8 mouse cellular contexts compared by ENCODE assay signal in the genomic region with DNA sequence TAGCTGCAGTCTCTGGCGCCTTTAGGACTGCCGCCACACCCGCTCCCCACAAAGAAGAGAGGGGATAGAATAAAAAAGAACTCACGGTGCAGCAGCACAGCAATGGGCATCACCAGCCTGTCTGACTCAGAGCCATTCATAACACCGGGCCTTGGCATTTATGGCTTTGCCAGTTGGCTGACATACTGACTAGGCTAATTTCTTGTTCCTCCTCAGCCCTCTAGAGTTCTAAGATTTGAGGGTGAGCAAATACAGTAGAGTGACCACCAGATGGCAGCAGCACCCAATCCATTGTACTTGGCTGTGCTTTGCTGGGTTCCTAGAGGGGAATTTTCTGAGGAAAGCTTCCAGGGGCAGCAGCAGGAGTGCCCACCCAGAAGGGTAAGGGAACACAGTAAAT. TPM values are rescaled to one million over a fixed set of nuclear protein-coding genes. Genes with fewer than 3 reads are reported as not detected.
DNase-seq lines count a peak whose midpoint lies in the region; ATAC-seq and TF ChIP-seq lines count a peak whose summit lies in the region.
"Not testable (repeated sequence)": the region's sequence is repeated elsewhere in the genome, so short reads cannot be mapped to it uniquely, and the experiment has no call there.

No protein-coding gene starts in this region.

- H3K4me2 ChIP-seq in hindbrain, embryonic 12.5 days (replicated peaks); kidney, embryonic 15.5 days; liver, embryonic 14.5 days (ENCODE audit: low read depth); midbrain, embryonic 14.5 days (ENCODE audit: low read length); stomach, embryonic 16.5 days (ENCODE audit: low read depth, low read length): not testable (repeated sequence)

- not testable (repeated sequence) for H3K36me3 ChIP-seq in hindbrain, embryonic 12.5 days; kidney, embryonic 15.5 days; liver, embryonic 14.5 days (replicated peaks; ENCODE audit: control insufficient read depth, insufficient read depth, low read depth); midbrain, embryonic 14.5 days (ENCODE audit: control insufficient read depth, insufficient read depth, low read length); stomach, embryonic 16.5 days (ENCODE audit: control insufficient read depth, insufficient read depth, low read length)

- H3K9me3 ChIP-seq in hindbrain, embryonic 12.5 days (replicated peaks); kidney, embryonic 15.5 days (replicated peaks); liver, embryonic 14.5 days (ENCODE audit: control insufficient read depth, low read length); midbrain, embryonic 14.5 days (ENCODE audit: control insufficient read depth, low read length); stomach, embryonic 16.5 days (replicated peaks; ENCODE audit: control insufficient read depth, low read length): not testable (repeated sequence)

- 81% methylated on average over 5 of the region's 5 CpGs for WGBS in hindbrain, embryonic 12.5 days
- 77% methylated on average over 5 of the region's 5 CpGs for WGBS in kidney, embryonic 15.5 days
- WGBS in liver, embryonic 14.5 days (ENCODE audit: insufficient replicate concordance), result 72% methylated on average over 5 of the region's 5 CpGs
- 88% methylated on average over 5 of the region's 5 CpGs for WGBS in midbrain, embryonic 14.5 days
- WGBS in stomach, embryonic 16.5 days, result 85% methylated on average over 5 of the region's 5 CpGs

- ATAC-seq in hindbrain, embryonic 12.5 days (ENCODE audit: low FRiP score), result peak; percentile 58; the same call in 1 of the 2 replicates
- peak; percentile 67; the same call in 1 of the 2 replicates for ATAC-seq in kidney, embryonic 15.5 days (replicated peaks; ENCODE audit: low FRiP score)
- ATAC-seq in liver, embryonic 14.5 days (ENCODE audit: insufficient read depth), result not testable (repeated sequence)
- ATAC-seq in midbrain, embryonic 14.5 days (ENCODE audit: low FRiP score, low TSS enrichment), result peak; percentile 62; the same call in 1 of the 2 replicates
- peak; percentile 50; the same call in 1 of the 2 replicates for ATAC-seq in stomach, embryonic 16.5 days (ENCODE audit: insufficient read depth, low FRiP score)

- DNase-seq in adrenal gland, postnatal 10 days, result peak; percentile 8
- peak; percentile 9 to 35 for DNase-seq in cerebellum, postnatal 25 days
- DNase-seq in frontal cortex, postnatal 36 days (ENCODE audit: low spot score in 2 of 2), result peak; percentile 0 to 1
- not testable (repeated sequence) for DNase-seq in liver, embryonic 14.5 days (ENCODE audit: low read depth in 3 of 3, low spot score in 3 of 3); midbrain, embryonic 14.5 days

- H3K4me1 ChIP-seq in hindbrain, embryonic 12.5 days; kidney, embryonic 15.5 days; liver, embryonic 14.5 days (replicated peaks; ENCODE audit: control insufficient read depth in 2 of 2, insufficient read depth in 2 of 2, low read length in 1 of 2); midbrain, embryonic 14.5 days (ENCODE audit: control insufficient read depth, insufficient read depth, low read length); stomach, embryonic 16.5 days (ENCODE audit: control insufficient read depth, insufficient read depth, low read length): not testable (repeated sequence)

- TF ChIP-seq EP300 in liver, embryonic 14.5 days (IDR thresholded peaks at IDR 0.05; ENCODE audit: low read depth), result not testable (repeated sequence)

- H3K27me3 ChIP-seq in hindbrain, embryonic 12.5 days; kidney, embryonic 15.5 days; liver, embryonic 14.5 days (ENCODE audit: control insufficient read depth, insufficient read depth, low read length); midbrain, embryonic 14.5 days (ENCODE audit: control insufficient read depth, insufficient read depth, low read length); stomach, embryonic 16.5 days (ENCODE audit: control insufficient read depth, insufficient read depth, low read length): not testable (repeated sequence)

- 0 out of 2 replicates have a peak, but pooled peaks have one; percentile 12 for TF ChIP-seq CTCF in liver, embryonic 14.5 days (IDR thresholded peaks at IDR 0.05; ENCODE audit: low read depth)

- not testable (repeated sequence) for H3K9ac ChIP-seq in hindbrain, embryonic 12.5 days; kidney, embryonic 15.5 days; liver, embryonic 14.5 days (replicated peaks); midbrain, embryonic 14.5 days (replicated peaks; ENCODE audit: low read length); stomach, embryonic 16.5 days (ENCODE audit: low read length)

- H3K4me3 ChIP-seq in hindbrain, embryonic 12.5 days; kidney, embryonic 15.5 days (replicated peaks); liver, embryonic 14.5 days (ENCODE audit: insufficient read depth in 1 of 2, low read depth in 2 of 2, low read length in 2 of 2); midbrain, embryonic 14.5 days (replicated peaks; ENCODE audit: low read depth, low read length); stomach, embryonic 16.5 days (replicated peaks; ENCODE audit: low read length): not testable (repeated sequence)

- not testable (repeated sequence) for H3K27ac ChIP-seq in hindbrain, embryonic 12.5 days; kidney, embryonic 15.5 days; liver, embryonic 14.5 days; midbrain, embryonic 14.5 days (replicated peaks; ENCODE audit: low read depth, low read length); stomach, embryonic 16.5 days (ENCODE audit: low read length)

RNA-seq across cellular contexts. Expression of a gene that starts 34.8 kb away (rescaled TPM):
- 10 to 100 TPM in 1 of 2 experiments, 1 to 10 TPM in 1; 9.9 to 10.4 TPM for total RNA-seq in adrenal gland, postnatal 10 days (2021)
- polyA plus RNA-seq in hindbrain, embryonic 12.5 days (2016; fragmentation: Nextera tagmentation; extraction: Ambion mirVana), result 1.7 and 2.0 TPM in 2 replicates
- 1.4 and 1.7 TPM in 2 replicates for polyA plus RNA-seq in kidney, embryonic 15.5 days (2015; fragmentation: Nextera tagmentation; extraction: Ambion mirVana)
- 1.1 TPM in 2 replicates for polyA plus RNA-seq in liver, embryonic 14.5 days (2012; rRNA removed)
- polyA plus RNA-seq in liver, embryonic 14.5 days (2014; fragmentation: Nextera tagmentation; extraction: Ambion mirVana), result 0.25 and 0.43 TPM in 2 replicates
- 2.9 and 3.1 TPM in 2 replicates for polyA plus RNA-seq in midbrain, embryonic 14.5 days (2014; fragmentation: Nextera tagmentation; extraction: Ambion mirVana)
- 1.1 and 1.2 TPM in 2 replicates for polyA plus RNA-seq in stomach, embryonic 16.5 days (2015; fragmentation: Nextera tagmentation; extraction: Ambion mirVana)

RNA-seq across cellular contexts. Expression of a gene that starts 53.7 kb away (rescaled TPM):
- 1 to 10 TPM; 8.3 to 9.5 TPM for total RNA-seq in adrenal gland, postnatal 10 days (2021)
- 11.7 and 12.7 TPM in 2 replicates for polyA plus RNA-seq in hindbrain, embryonic 12.5 days (2016; fragmentation: Nextera tagmentation; extraction: Ambion mirVana)
- 5.1 and 5.8 TPM in 2 replicates for polyA plus RNA-seq in kidney, embryonic 15.5 days (2015; fragmentation: Nextera tagmentation; extraction: Ambion mirVana)
- polyA plus RNA-seq in liver, embryonic 14.5 days (2012; rRNA removed), result 0.69 and 1.1 TPM in 2 replicates
- polyA plus RNA-seq in liver, embryonic 14.5 days (2014; fragmentation: Nextera tagmentation; extraction: Ambion mirVana), result 0.34 and 0.85 TPM in 2 replicates
- polyA plus RNA-seq in midbrain, embryonic 14.5 days (2014; fragmentation: Nextera tagmentation; extraction: Ambion mirVana), result 19.8 and 24.3 TPM in 2 replicates
- polyA plus RNA-seq in stomach, embryonic 16.5 days (2015; fragmentation: Nextera tagmentation; extraction: Ambion mirVana), result 4.7 and 5.5 TPM in 2 replicates
